Mouse (Mus musculus) cerebellum, postnatal 25 days (tissue): ENCODE measurements around the gene Prkar2a.
"Not testable (repeated sequence)": the region's sequence is repeated elsewhere in the genome, so short reads cannot be mapped to it uniquely, and the experiment has no call there.

Experiments
- DNase-seq, 2 experiments: peaks; one replicate each; pipeline ENCODE4 v3.0.0; 2021; ENCODE audit warnings: mixed read lengths in 2 of 2

Gene Prkar2a

DNA sequence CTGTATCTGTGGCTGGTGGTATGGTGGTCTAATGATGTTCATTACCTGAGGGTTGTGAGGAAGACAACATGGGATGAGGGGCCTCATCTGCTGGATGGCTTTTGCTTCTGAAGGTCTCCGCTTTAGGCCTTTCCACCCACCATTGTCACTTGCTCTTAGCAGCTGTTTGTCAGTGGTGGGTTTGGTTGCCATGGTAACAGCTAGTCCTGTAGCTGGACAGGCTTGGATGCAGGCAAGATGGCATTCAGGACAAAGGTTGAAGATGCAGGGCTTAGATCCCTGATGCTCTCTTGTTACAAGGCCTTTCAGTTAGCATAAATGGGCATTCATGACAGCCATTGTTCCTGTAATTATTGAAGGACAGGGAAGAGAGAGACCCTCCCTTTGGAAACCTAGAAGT, at the start of gene Prkar2a:
Prkar2a (plus strand) TSS at position 209 of the 400 bp plus-strand sequence.
- DNase-seq: no peak

DNA sequence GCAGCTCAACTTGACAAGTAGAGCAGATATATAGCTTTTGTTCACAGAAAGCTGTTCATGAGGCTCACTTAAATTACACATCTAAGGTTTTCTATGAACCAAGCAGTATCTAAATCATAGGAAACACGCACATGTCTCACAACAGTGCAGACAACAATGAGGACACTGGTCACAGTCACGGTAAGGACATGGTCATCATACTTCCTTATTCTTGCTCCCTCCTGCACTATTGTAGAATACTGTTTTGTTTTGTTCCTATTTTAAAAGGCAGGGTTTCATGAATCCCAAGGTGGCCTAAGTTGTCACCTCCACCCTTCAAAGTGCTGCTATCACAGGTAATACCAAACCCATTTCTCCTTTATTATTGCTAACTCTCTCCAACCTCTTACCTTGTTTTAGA, 49.3 kb upstream of the Prkar2a start:
- no peak for DNase-seq

DNA sequence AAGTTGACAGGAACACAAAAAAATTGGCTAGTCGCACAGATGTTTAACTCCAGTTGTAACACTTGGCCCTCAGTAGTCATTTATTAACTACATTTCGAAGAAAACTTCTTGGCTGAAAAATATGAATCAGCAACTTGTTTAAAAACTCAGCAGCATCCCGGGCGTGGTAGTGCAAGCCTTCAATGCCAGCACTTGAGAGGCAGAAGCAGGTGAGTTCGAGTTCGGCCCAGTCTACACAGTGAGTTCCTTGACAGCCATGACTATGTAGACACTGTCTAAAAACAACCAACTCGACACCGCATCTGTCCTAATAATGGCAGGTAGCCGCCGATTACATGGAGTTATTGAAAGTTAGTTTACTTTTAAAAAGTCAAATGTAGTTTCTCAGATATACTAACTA, 40.9 kb upstream of the Prkar2a start:
- no peak for DNase-seq

DNA sequence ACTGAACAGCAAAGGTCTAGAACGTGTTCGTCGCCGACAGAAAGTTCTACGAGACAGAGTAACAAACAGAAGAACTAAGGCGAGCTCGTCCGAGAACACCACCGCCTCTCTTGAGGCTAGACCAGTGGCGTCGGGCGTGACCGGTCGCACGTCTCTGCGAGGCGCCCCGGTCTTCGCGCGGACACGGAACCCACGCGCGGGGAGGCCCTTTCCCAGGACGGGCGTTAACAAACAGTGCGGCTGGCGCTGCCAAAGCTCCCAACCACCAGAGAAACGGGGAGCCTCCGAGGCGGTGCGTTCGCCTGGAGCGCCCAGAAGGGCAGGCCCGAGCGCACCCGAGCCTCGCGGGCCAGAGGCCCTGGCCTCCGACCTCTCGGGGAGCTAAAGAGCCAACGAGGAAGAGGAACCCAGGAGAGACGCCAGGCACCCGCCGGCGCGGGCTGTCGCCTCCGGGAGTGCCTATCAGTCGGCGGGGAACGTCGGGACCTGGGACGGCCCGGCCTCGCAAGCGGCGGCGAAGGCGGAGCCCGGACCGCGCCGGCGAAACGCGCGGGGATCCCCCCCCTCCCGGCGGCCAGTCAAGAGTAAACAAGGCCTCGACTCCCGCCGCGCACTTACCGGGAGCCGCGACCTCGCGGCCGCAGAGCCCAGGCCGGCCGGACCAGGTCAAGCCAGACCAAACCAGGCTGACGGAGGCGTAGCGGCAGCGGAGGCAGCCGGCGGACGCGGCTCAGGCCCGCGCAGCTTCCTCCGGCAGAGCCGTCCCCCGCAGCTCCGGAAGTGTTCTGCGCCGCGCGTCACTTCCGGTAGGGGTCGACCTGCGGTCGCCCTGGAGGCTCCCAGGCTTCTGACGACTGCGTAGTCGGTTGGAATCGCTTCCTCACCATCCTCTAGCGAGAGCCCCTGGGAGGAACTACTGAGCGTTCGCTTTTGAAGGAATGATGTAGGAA, 40.2 kb upstream of the Prkar2a start, which contains the start of gene Arih2:
Arih2 (minus strand) TSS at position 776 of the 950 bp plus-strand sequence.
- peak; percentile 95 for DNase-seq

- DNase-seq: peak in 1 of 2 experiments; percentile 19
Measured at GRCm38 (mm10) chr9:108649561-108650440, 39.3 kb upstream of the Prkar2a start.

DNA sequence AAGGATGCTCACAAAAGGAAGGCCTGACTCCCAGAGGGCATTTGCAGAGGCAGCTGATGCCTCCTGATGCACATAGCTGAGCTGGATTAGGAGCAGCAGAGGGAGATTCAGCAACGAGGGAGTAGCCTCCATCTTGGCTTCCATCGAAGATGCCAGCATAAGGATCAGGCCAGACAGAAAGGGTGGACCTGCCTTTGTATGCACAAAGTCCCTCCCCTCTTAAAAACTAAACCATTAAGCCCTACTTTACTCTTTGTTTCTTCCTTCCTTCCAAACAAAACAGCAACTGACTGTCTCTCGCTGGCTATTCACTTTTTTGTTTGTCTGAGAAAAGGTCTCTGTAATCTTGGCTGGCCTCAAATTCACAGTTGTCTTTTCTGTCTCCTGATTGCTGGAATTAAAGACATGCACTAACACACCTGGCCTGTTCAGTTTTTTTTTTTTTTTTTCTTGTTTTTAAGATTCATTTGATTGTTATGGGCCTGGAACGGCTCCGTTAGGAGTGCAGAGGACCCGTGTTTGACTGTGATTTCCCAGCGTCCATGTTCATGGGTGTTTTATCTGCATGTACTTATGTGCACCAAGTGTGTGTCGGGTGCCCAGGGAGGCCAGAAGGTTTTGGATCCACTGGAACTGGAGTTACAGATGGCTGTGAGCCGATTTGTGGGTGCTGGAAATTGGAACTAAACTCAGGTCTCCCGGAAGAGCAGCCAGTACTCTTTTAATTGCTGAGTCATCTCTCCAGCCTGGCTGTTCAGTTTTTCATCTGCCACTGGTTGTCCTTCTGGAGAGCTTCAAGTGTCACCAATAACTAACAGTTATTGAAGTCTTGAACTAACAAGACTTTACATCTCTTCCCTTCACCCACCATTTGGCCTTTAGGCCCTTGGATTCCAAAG, 34.3 kb upstream of the Prkar2a start:
- no peak for DNase-seq

DNA sequence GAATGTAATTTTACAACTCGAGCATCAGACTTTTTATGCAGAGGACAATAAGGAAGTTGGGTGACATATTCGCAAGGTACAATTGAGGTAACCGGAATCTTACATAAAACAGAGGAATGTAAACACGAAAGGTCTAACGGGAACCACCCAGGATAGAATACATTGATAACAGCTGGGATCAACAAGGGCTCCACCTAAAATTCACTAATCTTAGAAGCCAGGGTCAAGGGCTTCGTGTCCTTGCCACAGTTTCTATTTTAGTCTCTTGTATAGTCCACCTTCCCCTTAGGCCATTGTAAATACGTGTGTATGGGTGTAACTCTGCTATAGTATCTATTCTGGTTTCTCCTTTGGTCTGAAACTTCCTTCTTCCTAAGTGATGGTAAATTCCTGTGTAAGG, 33.2 kb upstream of the Prkar2a start:
- DNase-seq: not testable (repeated sequence)

GRCm38 (mm10) chr9:108661677-108662612, 27.2 kb upstream of the Prkar2a start, which contains the start of gene Slc25a20:
TSS of gene Slc25a20 (plus strand) at chr9:108662088.
- DNase-seq: peak; percentile 61 to 83

GRCm38 (mm10) chr9:108662660-108663059, 26.5 kb upstream of the Prkar2a start:
- DNase-seq: no peak

DNA sequence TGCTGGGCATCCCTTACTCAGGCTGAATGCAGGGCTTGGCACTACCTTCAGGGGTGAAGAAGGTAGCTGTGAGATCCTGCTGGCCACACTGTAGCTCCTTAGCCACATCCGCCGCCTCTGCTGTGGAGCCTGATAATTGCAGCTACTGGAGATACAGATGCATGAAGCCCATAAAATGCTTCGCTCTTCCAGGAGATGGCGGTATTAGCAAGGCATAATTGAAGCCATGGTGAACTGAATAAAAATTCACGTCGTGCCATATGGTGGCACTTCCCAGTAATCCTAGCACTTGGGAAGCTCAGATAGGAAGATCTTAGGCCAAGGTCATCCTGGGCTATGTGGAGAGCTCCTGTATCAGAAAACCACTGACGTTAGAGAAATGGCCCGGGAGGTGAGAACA, 19.2 kb upstream of the Prkar2a start:
- DNase-seq: no peak

GRCm38 (mm10) chr9:108673151-108673550, 16.0 kb upstream of the Prkar2a start:
- DNase-seq: no peak

- no peak for DNase-seq
Measured at GRCm38 (mm10) chr9:108680026-108680425, 9.1 kb upstream of the Prkar2a start.

GRCm38 (mm10) chr9:108686475-108686887, 2.6 kb upstream of the Prkar2a start:
- DNase-seq: peak; percentile 39 to 44

GRCm38 (mm10) chr9:108687181-108687580, 1.9 kb upstream of the Prkar2a start:
- no peak for DNase-seq

DNA sequence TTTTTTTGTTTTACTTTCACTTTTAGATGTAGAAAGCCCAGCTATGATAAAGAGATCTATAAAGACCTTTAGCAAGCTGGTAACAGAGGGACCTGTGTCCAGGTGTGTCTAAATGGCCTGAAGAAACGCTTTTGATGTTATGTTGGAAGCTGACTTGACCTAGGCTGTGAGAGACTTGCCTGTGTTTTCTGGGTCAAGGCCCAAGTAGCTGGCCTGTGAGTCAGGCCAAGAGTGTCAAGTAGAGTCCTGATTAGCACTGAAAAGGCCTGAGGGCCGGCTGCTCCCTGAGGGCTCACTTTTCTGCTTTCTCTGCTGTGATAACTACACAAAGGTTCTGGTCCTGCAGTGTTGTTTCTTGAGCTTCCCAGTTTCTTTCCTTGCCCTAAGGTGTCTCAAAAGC, 1.4 kb upstream of the Prkar2a start:
- no peak for DNase-seq

DNA sequence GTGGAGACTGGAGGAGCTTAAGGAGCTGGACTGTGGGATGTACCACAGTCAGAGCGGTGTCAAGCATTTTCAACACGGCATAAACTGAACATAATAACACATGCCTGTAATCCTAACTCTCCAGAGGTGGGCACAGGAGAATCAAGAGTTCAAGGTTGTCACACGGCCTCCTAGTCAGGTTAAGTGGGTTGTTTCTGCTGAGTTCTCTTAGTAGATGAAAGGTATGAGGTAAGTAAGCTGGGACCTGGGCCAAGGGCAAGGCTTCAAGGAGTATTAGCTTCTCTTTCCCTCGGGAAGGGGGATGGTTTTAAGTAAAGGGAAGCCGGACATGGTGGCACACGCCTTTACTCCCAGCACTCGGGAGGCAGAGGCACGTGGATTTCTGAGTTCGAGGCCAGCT, 663 bp upstream of the Prkar2a start:
- no peak for DNase-seq

GRCm38 (mm10) chr9:108689993-108690392, 879 bp downstream of the Prkar2a start:
- no peak for DNase-seq

GRCm38 (mm10) chr9:108690914-108691313, 1.8 kb downstream of the Prkar2a start:
- DNase-seq: peak in 1 of 2 experiments; percentile 22

GRCm38 (mm10) chr9:108691371-108691770, 2.3 kb downstream of the Prkar2a start:
- no peak for DNase-seq

- DNase-seq: peak; percentile 96 to 97
Measured at GRCm38 (mm10) chr9:108691846-108692225, 2.7 kb downstream of the Prkar2a start.
